Mouse (Mus musculus): ENCODE measurements around the gene Lins1. TPM values are rescaled to one million over a fixed set of nuclear protein-coding genes. Genes with fewer than 3 reads are reported as not detected.

Lins1 gene
- polyA plus RNA-seq, 1 experiment from 2014 or later = 22.7 TPM

DNA sequence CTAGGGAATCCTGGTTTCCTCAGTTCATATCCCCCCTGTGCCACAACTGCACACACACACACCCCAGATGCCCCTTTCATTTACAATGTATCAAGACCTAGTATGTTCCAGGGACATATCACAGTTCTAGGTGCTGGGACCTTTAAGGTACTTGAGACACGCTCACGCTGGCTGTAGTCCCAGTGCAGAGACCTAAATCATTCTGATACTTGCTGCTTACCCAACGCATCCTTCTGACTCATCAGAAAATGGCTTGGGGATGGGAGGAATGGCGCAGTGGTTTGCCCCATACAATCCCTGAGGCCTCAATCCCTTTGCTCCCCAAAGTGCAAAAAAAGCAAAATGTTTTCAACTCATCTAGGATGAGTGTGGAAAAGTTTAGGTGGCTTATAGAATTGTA, 44.8 kb downstream of the Lins1 start:
- Histone ChIP-seq H3K4me2 (replicated peaks) (no peak overlapping the region), H3K27ac (no peak overlapping the region), H3K9ac (no peak overlapping the region), H3K4me3 (no peak overlapping the region), H3K4me1 (no peaks in the 10 kb centered on the region), H3K27me3 (replicated peaks) (no peaks in the 10 kb centered on the region), H3K36me3 (no peaks in the 10 kb centered on the region), H3K9me3 (no peaks in the 10 kb centered on the region)
- ATAC-seq (ENCODE audit: low FRiP score, low read depth) = no peak
- WGBS = 94% methylated on average over 4 of the region's 4 CpGs

DNA sequence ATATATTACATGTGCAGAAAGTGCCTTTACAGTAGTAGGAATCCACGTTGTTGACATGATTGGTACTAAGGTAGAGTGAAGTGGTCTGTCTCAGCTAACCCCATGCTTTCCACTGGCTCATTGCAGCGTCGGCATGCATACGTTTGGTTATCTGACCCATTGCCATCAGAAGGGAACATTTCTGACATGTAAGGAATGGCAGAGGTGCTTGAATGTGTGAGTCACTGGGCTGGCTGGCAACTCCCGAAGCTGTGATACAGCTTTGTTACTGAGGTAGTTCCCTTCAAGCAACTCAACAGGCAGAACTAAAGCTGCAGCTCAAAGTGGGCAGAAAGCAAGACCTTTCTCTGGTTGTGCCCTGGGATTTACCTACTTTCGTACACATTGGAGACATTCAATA, 45.3 kb downstream of the Lins1 start:
- Histone ChIP-seq H3K4me2 (replicated peaks) (no peak overlapping the region), H3K36me3 (no peaks in the 10 kb centered on the region), H3K9ac (no peak overlapping the region), H3K4me1 (no peaks in the 10 kb centered on the region), H3K4me3 (no peak overlapping the region), H3K27me3 (replicated peaks) (no peaks in the 10 kb centered on the region), H3K27ac (no peak overlapping the region), H3K9me3 (no peaks in the 10 kb centered on the region)
- WGBS = 94% methylated on average over 6 of the region's 6 CpGs
- no peak for ATAC-seq (ENCODE audit: low FRiP score, low read depth)

DNA sequence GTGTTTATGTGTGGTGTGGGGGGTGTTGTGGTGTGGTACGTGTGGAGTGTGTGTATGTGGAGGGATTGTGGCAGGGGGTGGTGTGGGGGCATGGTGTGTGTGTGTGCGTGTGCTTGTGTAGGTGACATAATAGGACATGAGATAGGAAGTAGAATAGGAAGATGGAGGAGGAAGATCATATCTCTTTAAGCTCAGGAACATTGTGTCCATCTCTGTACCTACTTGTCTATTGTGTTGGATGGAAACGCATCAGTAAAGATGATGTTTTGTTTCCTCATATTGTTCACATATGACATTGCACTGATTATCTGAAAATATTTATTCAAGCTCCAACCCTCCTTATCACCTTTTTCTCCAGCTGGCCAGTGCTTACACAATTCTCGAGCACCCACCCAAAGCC, 47.7 kb downstream of the Lins1 start:
- no peak for ATAC-seq (ENCODE audit: low FRiP score, low read depth)
- 93% methylated on average over 4 of the region's 4 CpGs for WGBS
- no peak overlapping the region for H3K27ac ChIP-seq
- H3K9ac ChIP-seq = no peak overlapping the region
- no peaks in the 10 kb centered on the region for H3K36me3 ChIP-seq
- no peaks in the 10 kb centered on the region for H3K27me3 ChIP-seq (replicated peaks)
- no peak overlapping the region for H3K4me3 ChIP-seq
- H3K4me1 ChIP-seq = no peaks in the 10 kb centered on the region
- no peaks in the 10 kb centered on the region for H3K9me3 ChIP-seq
- no peak overlapping the region for H3K4me2 ChIP-seq (replicated peaks)

DNA sequence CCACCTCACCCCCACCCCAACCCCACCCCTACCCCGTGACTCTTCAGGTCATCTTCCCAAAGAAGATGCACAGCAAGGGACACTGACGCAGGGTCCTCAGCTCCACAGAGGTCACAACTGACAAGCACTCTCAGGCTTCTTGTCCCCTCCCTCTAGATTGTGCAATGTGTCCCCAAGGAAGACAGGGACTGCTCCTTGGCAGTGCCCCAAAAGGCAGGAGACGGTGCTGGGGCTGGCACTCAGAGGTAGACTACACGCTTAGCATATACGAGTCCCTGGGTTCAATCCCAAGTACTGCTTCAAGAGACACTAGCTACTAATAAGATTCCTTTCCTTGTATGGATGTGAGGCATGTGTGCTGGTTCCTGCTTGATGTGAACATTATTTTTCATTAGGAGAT, 51.3 kb downstream of the Lins1 start:
- Histone ChIP-seq H3K4me3 (no peak overlapping the region), H3K4me1 (no peaks in the 10 kb centered on the region), H3K4me2 (replicated peaks) (no peak overlapping the region), H3K36me3 (no peaks in the 10 kb centered on the region), H3K9me3 (no peaks in the 10 kb centered on the region), H3K27ac (no peak overlapping the region), H3K9ac (no peak overlapping the region), H3K27me3 (replicated peaks) (no peaks in the 10 kb centered on the region)
- 80% methylated on average over 5 of the region's 5 CpGs for WGBS
- no peak for ATAC-seq (ENCODE audit: low FRiP score, low read depth)

DNA sequence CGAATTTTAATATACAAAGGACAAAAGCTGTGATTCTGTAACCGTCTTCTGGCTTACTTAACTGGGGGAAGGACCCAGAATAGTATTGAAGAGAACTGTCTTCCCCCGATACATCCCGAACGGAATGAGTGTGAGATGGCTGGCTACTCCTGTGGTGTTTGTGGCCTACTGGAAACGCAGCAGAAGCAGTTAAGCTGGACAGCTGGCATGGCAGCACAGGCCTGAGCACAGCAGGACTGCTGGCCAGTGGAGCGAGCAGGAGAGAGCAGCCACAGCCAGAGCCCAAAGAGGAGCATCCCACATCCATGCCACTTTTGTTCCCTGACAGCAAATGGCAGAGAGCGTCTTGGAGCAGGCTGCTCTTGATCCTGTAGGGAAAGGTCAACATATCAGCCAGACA, 51.7 kb downstream of the Lins1 start:
- Histone ChIP-seq H3K9me3 (no peaks in the 10 kb centered on the region), H3K4me2 (replicated peaks) (no peak overlapping the region), H3K4me3 (no peak overlapping the region), H3K27ac (no peak overlapping the region), H3K9ac (no peak overlapping the region), H3K27me3 (replicated peaks) (no peaks in the 10 kb centered on the region), H3K36me3 (no peaks in the 10 kb centered on the region), H3K4me1 (no peaks in the 10 kb centered on the region)
- 71% methylated on average over 8 of the region's 8 CpGs for WGBS
- no peak for ATAC-seq (ENCODE audit: low FRiP score, low read depth)

DNA sequence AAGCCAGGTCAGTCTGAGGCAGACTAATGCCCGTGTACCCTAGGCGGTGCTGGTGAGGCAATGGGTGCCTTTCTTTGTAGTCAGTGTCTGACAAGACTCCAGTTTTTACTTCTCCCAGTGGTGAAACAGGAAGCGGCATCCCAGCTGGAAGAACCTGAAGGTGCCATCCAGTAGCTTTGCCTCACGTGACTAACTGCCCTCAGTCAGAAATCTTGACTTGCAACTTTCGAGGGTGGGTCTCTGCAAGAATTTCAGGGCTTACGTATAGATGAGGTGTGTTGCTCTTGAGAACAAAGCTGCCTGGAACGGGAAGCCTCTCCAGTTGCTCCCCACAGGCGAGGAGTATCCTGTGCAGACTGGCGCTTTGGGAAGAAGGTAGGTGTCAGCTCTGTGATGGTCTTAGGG, 53.7 kb downstream of the Lins1 start, which contains the start of gene Cers3:
Gene Cers3 (plus strand): TSS at position 128 of the 405 bp plus-strand sequence.
- no peaks in the 10 kb centered on the region for H3K36me3 ChIP-seq
- no peak within 1 kb of the TSS for H3K4me2 ChIP-seq (replicated peaks)
- H3K9ac ChIP-seq = no peak within 1 kb of the TSS
- no peak for ATAC-seq (ENCODE audit: low FRiP score, low read depth)
- no peak within 1 kb of the TSS for H3K27ac ChIP-seq
- no peaks in the 10 kb centered on the region for H3K27me3 ChIP-seq (replicated peaks)
- 78% methylated on average over 9 of the region's 9 CpGs for WGBS
- no peaks in the 10 kb centered on the region for H3K4me1 ChIP-seq
- no peaks in the 10 kb centered on the region for H3K9me3 ChIP-seq
- no peak within 1 kb of the TSS for H3K4me3 ChIP-seq

DNA sequence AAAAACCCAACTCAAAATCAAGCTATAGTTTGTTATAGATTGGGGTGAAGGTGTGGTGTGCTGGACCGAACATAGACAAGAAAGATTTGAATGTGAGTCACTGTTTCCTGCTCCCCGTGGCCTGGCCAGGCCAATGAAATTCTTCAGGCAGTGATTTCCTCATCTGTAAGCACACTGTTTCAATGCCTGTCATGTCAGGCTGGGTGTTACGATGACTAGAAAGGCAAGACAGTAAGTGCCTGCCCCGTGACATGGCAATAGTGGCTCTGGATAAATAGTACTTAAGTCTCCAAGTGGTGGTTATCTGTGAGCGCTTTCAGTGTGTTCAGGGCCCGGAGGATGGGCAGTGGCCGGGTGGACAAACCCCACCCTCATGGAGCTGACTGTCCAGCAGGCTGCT, 57.3 kb downstream of the Lins1 start:
- Histone ChIP-seq H3K9me3 (no peaks in the 10 kb centered on the region), H3K4me3 (no peak overlapping the region), H3K4me2 (replicated peaks) (no peak overlapping the region), H3K27me3 (replicated peaks) (no peaks in the 10 kb centered on the region), H3K36me3 (no peaks in the 10 kb centered on the region), H3K27ac (no peak overlapping the region), H3K4me1 (no peaks in the 10 kb centered on the region), H3K9ac (no peak overlapping the region)
- WGBS = 83% methylated on average over 7 of the region's 7 CpGs
- no peak for ATAC-seq (ENCODE audit: low FRiP score, low read depth)

DNA sequence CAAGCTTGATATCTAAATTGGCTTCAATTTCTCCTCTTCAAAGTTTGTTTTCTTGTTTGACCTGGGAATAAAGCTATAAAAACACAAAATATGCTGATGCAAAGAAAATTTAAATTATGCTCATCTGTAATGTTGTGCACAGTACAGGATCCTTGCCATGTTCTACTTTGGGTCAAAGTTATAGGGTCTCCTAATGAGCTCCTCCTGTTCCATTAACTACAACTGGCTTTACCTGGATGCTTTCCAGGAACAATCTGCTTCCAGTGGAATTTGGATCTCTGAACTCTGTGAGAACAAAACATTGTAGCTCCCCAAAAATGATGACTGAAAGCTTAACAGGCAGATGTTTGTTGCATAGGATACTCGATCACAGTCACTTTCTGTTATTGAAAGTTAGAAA, 60.3 kb downstream of the Lins1 start:
- Histone ChIP-seq H3K27ac (no peak overlapping the region), H3K36me3 (no peaks in the 10 kb centered on the region), H3K4me2 (replicated peaks) (no peak overlapping the region), H3K27me3 (replicated peaks) (no peaks in the 10 kb centered on the region), H3K4me3 (no peak overlapping the region), H3K4me1 (no peaks in the 10 kb centered on the region), H3K9me3 (no peaks in the 10 kb centered on the region), H3K9ac (no peak overlapping the region)
- 80% methylated on average over 1 of the region's 1 CpGs for WGBS
- ATAC-seq (ENCODE audit: low FRiP score, low read depth) = no peak

DNA sequence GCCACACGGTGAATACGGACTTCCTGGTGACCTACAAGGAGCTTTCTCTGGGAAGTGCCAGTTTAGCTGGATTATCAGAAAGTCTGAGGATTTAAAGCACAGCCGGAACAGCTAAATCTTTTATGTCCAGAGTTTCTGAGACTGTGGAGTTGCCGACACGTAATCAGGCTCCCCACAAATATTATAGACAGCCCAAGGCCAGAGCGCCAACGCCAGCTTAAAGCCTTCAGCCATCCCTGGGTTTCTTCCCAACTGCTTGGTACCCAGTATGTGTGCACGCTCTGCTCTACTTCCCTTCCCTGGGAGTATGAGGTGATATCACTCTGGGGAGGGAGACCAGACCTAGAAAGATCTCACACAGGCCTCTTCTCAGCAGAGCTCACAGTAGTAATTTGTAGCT, 64.1 kb downstream of the Lins1 start:
- Histone ChIP-seq H3K4me1 (no peaks in the 10 kb centered on the region), H3K27me3 (replicated peaks) (no peaks in the 10 kb centered on the region), H3K4me3 (no peak overlapping the region), H3K9me3 (no peaks in the 10 kb centered on the region), H3K9ac (no peak overlapping the region), H3K27ac (no peak overlapping the region), H3K36me3 (no peaks in the 10 kb centered on the region), H3K4me2 (replicated peaks) (no peak overlapping the region)
- no peak for ATAC-seq (ENCODE audit: low FRiP score, low read depth)
- 85% methylated on average over 8 of the region's 8 CpGs for WGBS

DNA sequence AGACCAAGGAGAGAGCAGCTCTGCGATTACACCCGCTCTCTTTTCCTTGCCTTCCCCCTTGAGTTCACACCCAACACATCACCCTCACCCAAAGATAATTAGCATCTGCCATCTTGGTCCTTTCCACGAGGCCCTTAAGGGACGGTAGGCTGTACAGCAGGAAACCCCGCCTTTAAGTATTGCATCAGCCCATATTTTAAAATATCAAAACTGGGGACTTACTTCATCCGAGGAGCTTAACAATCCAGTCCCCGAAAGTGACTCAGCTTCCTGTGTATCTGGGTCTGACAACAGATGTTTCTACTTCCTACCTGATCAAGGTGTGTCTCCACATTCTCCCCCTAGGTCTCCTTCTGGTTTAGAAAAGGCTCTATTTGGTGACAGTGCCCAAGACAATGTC, 65.9 kb downstream of the Lins1 start:
- ATAC-seq (ENCODE audit: low FRiP score, low read depth) = no peak
- Histone ChIP-seq H3K9me3 (no peaks in the 10 kb centered on the region), H3K4me3 (no peak overlapping the region), H3K27ac (no peak overlapping the region), H3K27me3 (replicated peaks) (no peaks in the 10 kb centered on the region), H3K4me2 (replicated peaks) (no peak overlapping the region), H3K4me1 (no peaks in the 10 kb centered on the region), H3K36me3 (no peaks in the 10 kb centered on the region), H3K9ac (no peak overlapping the region)
- 88% methylated on average over 7 of the region's 7 CpGs for WGBS

Other genes with a start within 250 kb of the Lins1 start
- gene Asb7, start 293 bp upstream of the Lins1 start, polyA plus RNA-seq (2016; fragmentation: Nextera tagmentation; extraction: Ambion mirVana) = 19.0 and 22.5 TPM in 2 replicates
- gene Cers3, start 53.6 kb downstream of the Lins1 start, polyA plus RNA-seq (2016; fragmentation: Nextera tagmentation; extraction: Ambion mirVana) = 0.57 and 0.75 TPM in 2 replicates
- 4.7 and 4.8 TPM in 2 replicates for gene Adamts17, start 149.8 kb downstream of the Lins1 start, polyA plus RNA-seq (2016; fragmentation: Nextera tagmentation; extraction: Ambion mirVana)

Data from neural tube, embryonic 12.5 days (tissue).